Mouse (Mus musculus) splenic B cell, adult 2 months (primary cell): ENCODE results near the gene AI481877.

Source experiments
- DNase-seq: peaks from one replicate; pipeline ENCODE4 v3.0.0-alpha.2; 2011; ENCODE audit warnings: low read depth, low spot score
- H3K27me3 ChIP-seq: 2 replicates; pipeline ENCODE4 v1.6.1; 2012; ENCODE audit warnings: mild to moderate bottlenecking, low read length, moderate library complexity, mixed read lengths; ENCODE audit not compliant: control insufficient read depth, poor library complexity, insufficient read depth, severe bottlenecking
- H3K36me3 ChIP-seq: 2 replicates; pipeline ENCODE4 v1.6.1; 2012; ENCODE audit warnings: mild to moderate bottlenecking, low read length, moderate library complexity, mixed read lengths; ENCODE audit not compliant: control insufficient read depth, poor library complexity, insufficient read depth, severe bottlenecking

AI481877 gene

DNA sequence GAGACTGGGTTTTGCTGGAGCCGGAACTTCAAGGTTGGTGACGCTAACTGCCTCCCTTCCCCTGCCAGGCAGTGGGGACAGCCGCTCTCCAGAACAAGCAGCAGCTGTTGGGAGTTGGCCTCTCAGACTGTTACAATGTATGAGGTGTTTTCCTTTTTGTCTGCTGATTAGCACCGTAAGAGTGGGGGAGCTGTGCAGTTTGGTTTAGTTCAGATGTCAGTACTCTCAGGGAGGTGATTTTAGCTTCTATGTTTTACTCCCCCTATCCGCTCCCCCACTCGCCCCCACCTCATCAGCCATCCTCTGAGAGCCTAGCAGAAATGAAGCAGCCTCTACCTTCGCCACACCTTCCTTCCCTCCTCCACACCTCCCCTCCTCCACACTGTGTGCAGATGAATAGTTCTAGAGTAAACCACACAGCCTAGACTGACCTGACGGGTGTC lies 143.5 kb downstream of the AI481877 start:
- H3K27me3 ChIP-seq: no peaks in the 10 kb centered on the region
- DNase-seq: no peak
- no peaks in the 10 kb centered on the region for H3K36me3 ChIP-seq

DNA sequence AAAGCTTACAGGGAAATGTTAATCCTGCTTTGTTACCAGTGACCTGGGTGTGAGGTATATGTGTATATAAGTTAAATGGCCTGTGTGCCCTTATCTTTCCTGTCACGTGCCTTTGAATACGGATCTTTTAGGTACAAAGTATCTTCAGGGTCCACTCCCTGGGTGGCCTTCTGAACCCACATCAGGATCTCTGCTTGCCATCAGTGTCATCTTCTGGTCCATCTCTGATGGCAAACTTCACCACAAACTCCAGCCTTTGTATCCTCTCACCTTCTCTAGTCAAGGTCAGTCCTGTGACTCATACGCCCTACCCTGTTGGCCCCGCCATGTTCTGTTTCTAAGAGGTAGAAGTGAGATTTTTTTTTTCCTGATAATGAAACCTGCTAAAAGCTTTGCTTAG lies 144.0 kb downstream of the AI481877 start, which contains the start of gene Dnajc25:
Dnajc25 (plus strand) TSS at position 301 of the 400 bp plus-strand sequence.
- Histone ChIP-seq H3K36me3 (no peaks in the 10 kb centered on the region), H3K27me3 (no peaks in the 10 kb centered on the region)
- DNase-seq: no peak
